25 mouse cellular contexts compared by ENCODE assay signal in genomic region chr7:30147011-30147410, GRCm38 (mm10).
"Had no signal": no experiment of that assay in that cellular context is flagged by ENCODE, and none has a peak within 500 bp of the region (broad histone marks: within the 10 kb centered on the region; RNA-seq: fewer than 3 reads in every experiment).

No protein-coding gene starts in this region.

- H3K9ac ChIP-seq: heart, embryonic 12.5 days; hindbrain, embryonic 12.5 days; hindbrain, embryonic 14.5 days; intestine, embryonic 15.5 days; limb, embryonic 12.5 days; liver, embryonic 13.5 days; liver, embryonic 15.5 days had no signal

- DNase-seq: gastrocnemius, adult 2 months; gastrocnemius, postnatal 10 days; gastrocnemius, postnatal 25 days; heart, adult 18-20 months; heart, postnatal 10 days; heart, postnatal 4 days; kidney, postnatal 25 days; liver; liver, embryonic 13.5 days had no signal

- ATAC-seq: forebrain, embryonic 16.5 days; hindbrain, embryonic 16.5 days; inflammation-experienced regulatory T-cells, adult 6 months; intestine, embryonic 15.5 days; intestine, postnatal 0 days had no signal

- H3K27me3 ChIP-seq: heart, embryonic 12.5 days; hindbrain, embryonic 12.5 days; intestine, embryonic 15.5 days; limb, embryonic 12.5 days; liver, embryonic 13.5 days had no signal

- H3K4me1 ChIP-seq: heart, embryonic 12.5 days; intestine, embryonic 15.5 days; limb, embryonic 10.5 days; liver, embryonic 13.5 days had no signal

- H3K4me3 ChIP-seq: gastrocnemius, adult 2 months; heart, embryonic 10.5 days; heart, embryonic 12.5 days; hindbrain, embryonic 10.5 days; hindbrain, embryonic 12.5 days; intestine, embryonic 15.5 days; layer of hippocampus, adult 2 months; left cerebral cortex, adult 2 months; limb, embryonic 10.5 days; limb, embryonic 12.5 days; liver, embryonic 13.5 days; liver, embryonic 15.5 days had no signal

- H3K27ac ChIP-seq: gastrocnemius, adult 2 months; heart, embryonic 10.5 days; hindbrain, embryonic 10.5 days; hindbrain, embryonic 12.5 days; hindbrain, embryonic 14.5 days; intestine, embryonic 15.5 days; layer of hippocampus, adult 2 months; left cerebral cortex, adult 2 months; limb, embryonic 10.5 days; limb, embryonic 12.5 days; liver, embryonic 13.5 days; liver, embryonic 15.5 days had no signal

- H3K4me2 ChIP-seq: heart, embryonic 12.5 days; hindbrain, embryonic 12.5 days; hindbrain, embryonic 14.5 days; intestine, embryonic 15.5 days; limb, embryonic 12.5 days; liver, embryonic 11.5 days; liver, embryonic 13.5 days; liver, embryonic 15.5 days had no signal
